ENCODE assay signal across 8 mouse cellular contexts in the genomic region with DNA sequence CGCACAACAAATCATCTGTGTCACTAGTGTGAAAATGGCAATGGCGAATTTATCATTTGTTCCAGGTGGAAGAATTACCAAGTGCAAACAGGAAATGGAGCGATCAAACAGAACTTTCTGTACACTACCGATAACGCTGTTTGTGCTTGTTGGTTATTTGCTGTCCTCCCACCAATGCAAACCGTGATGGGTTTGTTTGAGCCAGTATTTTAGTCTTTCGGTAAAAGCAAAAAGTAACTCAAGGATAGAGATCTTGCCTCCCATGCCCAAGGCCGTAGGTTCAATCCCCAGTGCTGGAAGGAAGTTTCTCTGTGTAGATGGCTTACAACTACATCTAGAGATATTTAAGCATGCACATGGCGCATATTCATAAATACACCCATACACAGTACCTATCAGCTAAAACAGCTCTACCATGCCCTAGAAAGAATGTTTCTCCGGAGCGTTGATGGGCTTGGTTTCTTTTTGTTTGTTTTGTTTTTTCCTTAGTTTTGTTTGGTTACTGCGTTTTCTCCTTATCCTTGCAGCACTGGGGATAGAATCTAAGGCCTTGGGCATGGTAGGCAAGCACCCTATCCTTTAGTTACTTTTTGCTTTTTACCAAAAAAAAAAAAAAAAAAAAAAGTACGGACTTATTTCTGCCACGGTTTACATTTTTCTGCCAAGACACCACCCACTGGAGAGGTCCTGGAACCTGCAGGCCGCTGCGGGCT. TPM values are rescaled to one million over a fixed set of nuclear protein-coding genes. Genes with fewer than 3 reads are reported as not detected.
DNase-seq lines count a peak whose midpoint lies in the region; ATAC-seq and TF ChIP-seq lines count a peak whose summit lies in the region.

No protein-coding gene starts in this region.

- H3K27ac ChIP-seq in heart, embryonic 16.5 days (ENCODE audit: low read length), result peak overlapping the region; percentile 93
- H3K27ac ChIP-seq in bone marrow, adult 2 months (ENCODE audit: control insufficient read depth, insufficient read depth, low read depth, low read length, poor library complexity), result peak overlapping the region; percentile 98
- peak overlapping the region; percentile 94 for H3K27ac ChIP-seq in hindbrain, embryonic 10.5 days
- peak overlapping the region; percentile 87 for H3K27ac ChIP-seq in midbrain, embryonic 11.5 days (ENCODE audit: low read depth, low read length)

- H3K9me3 ChIP-seq in heart, embryonic 16.5 days (replicated peaks; ENCODE audit: control insufficient read depth, low read length), result no peaks in the 10 kb centered on the region
- no peaks in the 10 kb centered on the region for H3K9me3 ChIP-seq in hindbrain, embryonic 10.5 days
- H3K9me3 ChIP-seq in midbrain, embryonic 11.5 days (ENCODE audit: control insufficient read depth, low read length), result no peaks in the 10 kb centered on the region

- DNase-seq in heart, adult 18-20 months, result no peak
- no peak for DNase-seq in hindbrain, embryonic 10.5 days (ENCODE audit: low spot score)
- DNase-seq in midbrain, embryonic 11.5 days (ENCODE audit: low spot score, missing footprints), result peak; percentile 89
- no peak for DNase-seq in kidney, postnatal 25 days

- H3K27me3 ChIP-seq in heart, embryonic 16.5 days (ENCODE audit: control insufficient read depth, insufficient read depth, low read length), result no peaks in the 10 kb centered on the region
- no peaks in the 10 kb centered on the region for H3K27me3 ChIP-seq in hindbrain, embryonic 10.5 days (ENCODE audit: insufficient read depth, poor library complexity, severe bottlenecking)
- no peaks in the 10 kb centered on the region for H3K27me3 ChIP-seq in midbrain, embryonic 11.5 days (ENCODE audit: control insufficient read depth, insufficient read depth, low read length)

- no peak for TF ChIP-seq POLR2A in bone marrow, adult 2 months (IDR thresholded peaks at IDR 0.05; ENCODE audit: borderline replicate concordance, control insufficient read depth, low read depth, low read length)

- 56% methylated on average over 16 of the region's 16 CpGs for WGBS in heart, embryonic 16.5 days
- WGBS in bone marrow, adult 2 months, result 43% methylated on average over 16 of the region's 16 CpGs
- WGBS in hindbrain, embryonic 10.5 days, result 58% methylated on average over 16 of the region's 16 CpGs
- WGBS in midbrain, embryonic 11.5 days, result 62% methylated on average over 16 of the region's 16 CpGs

- H3K36me3 ChIP-seq in heart, embryonic 16.5 days (ENCODE audit: control insufficient read depth, insufficient read depth), result no peaks in the 10 kb centered on the region
- H3K36me3 ChIP-seq in hindbrain, embryonic 10.5 days, result peaks cover 13% of the 10 kb centered on the region
- no peaks in the 10 kb centered on the region for H3K36me3 ChIP-seq in midbrain, embryonic 11.5 days (ENCODE audit: control insufficient read depth, insufficient read depth, low read length)

- peak overlapping the region; percentile 96 for H3K9ac ChIP-seq in heart, embryonic 16.5 days (ENCODE audit: low read length)
- peak overlapping the region; percentile 85 for H3K9ac ChIP-seq in midbrain, embryonic 11.5 days (ENCODE audit: low read length)

- no peak for TF ChIP-seq CTCF in bone marrow, adult 2 months (IDR thresholded peaks at IDR 0.05; ENCODE audit: control insufficient read depth, insufficient read depth, low read length)

- H3K4me3 ChIP-seq in heart, embryonic 16.5 days (ENCODE audit: low read length), result peak overlapping the region; percentile 93
- H3K4me3 ChIP-seq in bone marrow, adult 2 months (replicated peaks; ENCODE audit: control insufficient read depth, low read depth, low read length), result peak overlapping the region; percentile 87
- peak overlapping the region; percentile 95 for H3K4me3 ChIP-seq in hindbrain, embryonic 10.5 days
- H3K4me3 ChIP-seq in midbrain, embryonic 11.5 days (ENCODE audit: low read depth, low read length), result peak overlapping the region; percentile 83

- H3K4me2 ChIP-seq in heart, embryonic 16.5 days (ENCODE audit: low read depth, low read length), result peak overlapping the region; percentile 58
- H3K4me2 ChIP-seq in midbrain, embryonic 11.5 days, result peak overlapping the region; percentile 50

- no peak for ATAC-seq in heart, embryonic 16.5 days (replicated peaks; ENCODE audit: extremely low read depth, insufficient read depth, low FRiP score)
- no peak for ATAC-seq in midbrain, embryonic 11.5 days (ENCODE audit: low FRiP score)
- ATAC-seq in activated CD4-positive, CD25-positive, alpha-beta regulatory T cell, adult 4 months, result no peak
- ATAC-seq in monocyte, adult 5-6 weeks (replicated peaks; ENCODE audit: insufficient number of reproducible peaks, low FRiP score, low TSS enrichment, poor library complexity, severe bottlenecking), result no peak

- H3K4me1 ChIP-seq in heart, embryonic 16.5 days (ENCODE audit: control insufficient read depth, insufficient read depth, low read length), result peaks cover 31% of the 10 kb centered on the region
- H3K4me1 ChIP-seq in bone marrow, adult 2 months (ENCODE audit: control insufficient read depth, insufficient read depth, low read length), result no peaks in the 10 kb centered on the region; the same call in 1 of the 2 replicates
- H3K4me1 ChIP-seq in hindbrain, embryonic 10.5 days (replicated peaks), result peaks cover 25% of the 10 kb centered on the region
- peaks cover 13% of the 10 kb centered on the region; the same call in 1 of the 2 replicates for H3K4me1 ChIP-seq in midbrain, embryonic 11.5 days (ENCODE audit: control insufficient read depth, insufficient read depth, low read length)

RNA-seq across cellular contexts. Expression of a gene that starts 0.7 kb away (rescaled TPM):
- polyA plus RNA-seq in heart, embryonic 16.5 days (2015; fragmentation: Nextera tagmentation; extraction: Ambion mirVana), result 26.8 and 27.9 TPM in 2 replicates
- 10 to 100 TPM; 11.3 to 12.2 TPM for total RNA-seq in heart, adult 18-20 months (2021)
- polyA plus RNA-seq in bone marrow, adult 2 months (2011; ENCODE audit: insufficient read depth, insufficient read length, low replicate concordance, missing spikeins), result 27.6 and 35.6 TPM in 2 replicates
- polyA plus RNA-seq in hindbrain, embryonic 10.5 days (2016; fragmentation: Nextera tagmentation; extraction: Ambion mirVana), result 50.8 and 56.0 TPM in 2 replicates
- polyA plus RNA-seq in midbrain, embryonic 11.5 days (2014; fragmentation: Nextera tagmentation; extraction: Ambion mirVana), result 91.1 and 94.2 TPM in 2 replicates
- polyA plus RNA-seq in activated CD4-positive, CD25-positive, alpha-beta regulatory T cell, adult 4 months (2017; shearing (Covaris generic)), result 1 to 10 TPM; 2.5 to 4.0 TPM
- 8.4 to 15.0 TPM (median 11.8 TPM) in 3 replicates for total RNA-seq in monocyte, adult 5-6 weeks (2017)

RNA-seq across cellular contexts. Expression of a gene that starts 37.5 kb away (rescaled TPM):
- polyA plus RNA-seq in heart, embryonic 16.5 days (2015; fragmentation: Nextera tagmentation; extraction: Ambion mirVana), result 0.35 and 0.43 TPM in 2 replicates
- under 1 TPM; 0.12 to 0.18 TPM for total RNA-seq in heart, adult 18-20 months (2021)
- polyA plus RNA-seq in bone marrow, adult 2 months (2011; ENCODE audit: insufficient read depth, insufficient read length, low replicate concordance, missing spikeins), result not detected in 2 replicates
- 0.25 and 0.31 TPM in 2 replicates for polyA plus RNA-seq in hindbrain, embryonic 10.5 days (2016; fragmentation: Nextera tagmentation; extraction: Ambion mirVana)
- polyA plus RNA-seq in midbrain, embryonic 11.5 days (2014; fragmentation: Nextera tagmentation; extraction: Ambion mirVana), result 0.58 and 0.59 TPM in 2 replicates
- polyA plus RNA-seq in activated CD4-positive, CD25-positive, alpha-beta regulatory T cell, adult 4 months (2017; shearing (Covaris generic)), result under 1 TPM; 0.40 to 0.76 TPM
- not detected in 3 replicates for total RNA-seq in monocyte, adult 5-6 weeks (2017)

RNA-seq across cellular contexts. Expression of a gene that starts 41.7 kb away (rescaled TPM):
- 23.3 and 25.5 TPM in 2 replicates for polyA plus RNA-seq in heart, embryonic 16.5 days (2015; fragmentation: Nextera tagmentation; extraction: Ambion mirVana)
- total RNA-seq in heart, adult 18-20 months (2021), result 10 to 100 TPM; 37.7 to 38.9 TPM
- 7.8 and 9.8 TPM in 2 replicates for polyA plus RNA-seq in bone marrow, adult 2 months (2011; ENCODE audit: insufficient read depth, insufficient read length, low replicate concordance, missing spikeins)
- polyA plus RNA-seq in hindbrain, embryonic 10.5 days (2016; fragmentation: Nextera tagmentation; extraction: Ambion mirVana), result 21.5 and 26.9 TPM in 2 replicates
- polyA plus RNA-seq in midbrain, embryonic 11.5 days (2014; fragmentation: Nextera tagmentation; extraction: Ambion mirVana), result 25.4 and 29.8 TPM in 2 replicates
- polyA plus RNA-seq in activated CD4-positive, CD25-positive, alpha-beta regulatory T cell, adult 4 months (2017; shearing (Covaris generic)), result 1 to 10 TPM; 2.7 to 4.3 TPM
- total RNA-seq in monocyte, adult 5-6 weeks (2017), result 6.6 to 20.4 TPM (median 15.4 TPM) in 3 replicates
